Mouse (Mus musculus) MEL (cell line): Measurements from ENCODE around the gene Mobp.

Experiments
- CHD2 ChIP-seq: IDR thresholded peaks from 2 replicates; pipeline ENCODE4 v1.6.1; 2011; ENCODE audit warnings: low read length, improper control_type of control experiment
- CTCF ChIP-seq, 3 experiments: IDR thresholded peaks in 2 of 3; conservative IDR thresholded peaks in 1 of 3; 2 replicates each; pipeline ENCODE4 v1.5.1; 2011 to 2012; ENCODE audit warnings: low read length in 3 of 3, low read depth in 2 of 3, mild to moderate bottlenecking in 2 of 3, improper control_type of control experiment in 1 of 3, inconsistent platforms in 1 of 3, mixed read lengths in 1 of 3, moderate library complexity in 1 of 3; ENCODE audit not compliant: control insufficient read depth in 1 of 3, insufficient read depth in 1 of 3, poor library complexity in 1 of 3, severe bottlenecking in 1 of 3
- ELF1 ChIP-seq: IDR thresholded peaks from 2 replicates; pipeline ENCODE4 v1.6.1; 2014; ENCODE audit warnings: low read depth, mild to moderate bottlenecking, inconsistent platforms, low read length, improper control_type of control experiment, moderate library complexity
- MAZ ChIP-seq: IDR thresholded peaks from 2 replicates; pipeline ENCODE4 v1.6.1; 2012; ENCODE audit warnings: low read depth, mild to moderate bottlenecking, inconsistent platforms, low read length, improper control_type of control experiment
- NRF1 ChIP-seq: IDR thresholded peaks from 2 replicates; pipeline ENCODE4 v1.6.1; 2014; ENCODE audit warnings: low read depth, mild to moderate bottlenecking, inconsistent platforms, low read length, improper control_type of control experiment, moderate library complexity; ENCODE audit not compliant: poor library complexity, insufficient read depth, severe bottlenecking
- POLR2A ChIP-seq, 2 experiments: IDR thresholded peaks; 2 replicates each; pipeline ENCODE4 v1.6.1; 2011 to 2012; ENCODE audit warnings: low read length in 2 of 2, mild to moderate bottlenecking in 2 of 2, control low read depth in 1 of 2, improper control_type of control experiment in 1 of 2, low read depth in 1 of 2, moderate library complexity in 1 of 2; ENCODE audit not compliant: control insufficient read depth in 1 of 2, insufficient read depth in 1 of 2, poor library complexity in 1 of 2
- RCOR1 ChIP-seq: IDR thresholded peaks from 2 replicates; pipeline ENCODE4 v1.6.1; 2012; ENCODE audit warnings: low read depth, mild to moderate bottlenecking, inconsistent platforms, low read length, improper control_type of control experiment
- TAL1 ChIP-seq: IDR thresholded peaks from 2 replicates; pipeline ENCODE4 v1.6.1; 2012; ENCODE audit warnings: mild to moderate bottlenecking, inconsistent platforms, low read length, moderate library complexity, mixed read lengths
- USF2 ChIP-seq, 2 experiments: IDR thresholded peaks; 2 replicates each; pipeline ENCODE4 v1.6.1; 2011 to 2012; ENCODE audit warnings: improper control_type of control experiment in 2 of 2, low read length in 2 of 2, borderline replicate concordance in 1 of 2, inconsistent platforms in 1 of 2, low read depth in 1 of 2, mild to moderate bottlenecking in 1 of 2; ENCODE audit not compliant: insufficient read depth in 1 of 2
- ZKSCAN1 ChIP-seq: IDR thresholded peaks from 2 replicates; pipeline ENCODE4 v1.6.1; 2012; ENCODE audit warnings: low read depth, mild to moderate bottlenecking, inconsistent platforms, low read length, improper control_type of control experiment, moderate library complexity
- ZMIZ1 ChIP-seq: IDR thresholded peaks from 2 replicates; pipeline ENCODE4 v1.6.1; 2012; ENCODE audit warnings: low read depth, mild to moderate bottlenecking, inconsistent platforms, low read length, improper control_type of control experiment, moderate library complexity
- ZNF384 ChIP-seq: IDR thresholded peaks from 2 replicates; pipeline ENCODE4 v1.6.1; 2012; ENCODE audit warnings: low read depth, mild to moderate bottlenecking, inconsistent platforms, low read length, improper control_type of control experiment

DNA sequence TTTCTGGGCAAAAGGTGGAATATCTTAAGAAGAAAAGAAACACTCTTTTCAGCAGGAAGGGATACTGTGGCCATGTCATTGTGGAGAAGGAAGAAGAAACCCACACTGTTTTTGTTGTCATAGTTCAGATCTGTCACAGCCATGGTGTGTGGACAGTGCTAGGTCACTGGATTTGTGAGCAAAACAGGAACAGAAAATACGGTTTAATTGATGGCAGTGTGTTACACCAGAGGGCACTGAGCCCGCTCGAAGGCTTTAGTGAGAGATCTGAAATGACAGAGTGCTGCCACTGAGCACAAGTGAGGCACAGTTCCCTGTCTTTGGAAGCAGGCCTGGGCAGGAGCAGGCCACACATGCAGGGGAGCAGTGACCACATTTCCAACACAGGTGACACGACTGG lies 31.3 kb upstream of the Mobp start:
- TF ChIP-seq RCOR1 (no peak), ZKSCAN1 (no peak), ZMIZ1 (no peak), CHD2 (no peak), USF2 (IDR thresholded peaks at IDR 0.05; ENCODE audit: borderline replicate concordance in 1 of 2, insufficient read depth in 1 of 2, low read depth in 1 of 2, low read length in 2 of 2) (no peak), POLR2A (IDR thresholded peaks at IDR 0.05; ENCODE audit: control insufficient read depth in 1 of 2, insufficient read depth in 1 of 2, low read depth in 1 of 2, low read length in 2 of 2, poor library complexity in 1 of 2) (no peak), ELF1 (no peak), MAZ (no peak), NRF1 (no peak), ZNF384 (no peak), TAL1 (no peak), CTCF (IDR thresholded peaks at IDR 0.05 in 2 of 3, conservative IDR thresholded peaks at IDR 0.05 in 1 of 3; ENCODE audit: control insufficient read depth in 1 of 3, insufficient read depth in 1 of 3, low read depth in 2 of 3, low read length in 3 of 3, poor library complexity in 1 of 3, severe bottlenecking in 1 of 3) (no peak)
